Mouse (Mus musculus) MEL (cell line): ENCODE measurements around the gene Echs1.

ENCODE experiments used
- CTCF ChIP-seq, 3 experiments: IDR thresholded peaks in 2 of 3; conservative IDR thresholded peaks in 1 of 3; 2 replicates each; pipeline ENCODE4 v1.5.1; 2011 to 2012; ENCODE audit warnings: low read length in 3 of 3, low read depth in 2 of 3, mild to moderate bottlenecking in 2 of 3, improper control_type of control experiment in 1 of 3, inconsistent platforms in 1 of 3, mixed read lengths in 1 of 3, moderate library complexity in 1 of 3; ENCODE audit not compliant: control insufficient read depth in 1 of 3, insufficient read depth in 1 of 3, poor library complexity in 1 of 3, severe bottlenecking in 1 of 3
- EP300 ChIP-seq, 2 experiments: IDR thresholded peaks; 2 replicates each; pipeline ENCODE4 v1.6.1; 2011; ENCODE audit warnings: improper control_type of control experiment in 2 of 2, low read length in 2 of 2, low read depth in 1 of 2, mild to moderate bottlenecking in 1 of 2
- MAZ ChIP-seq: IDR thresholded peaks from 2 replicates; pipeline ENCODE4 v1.6.1; 2012; ENCODE audit warnings: low read depth, mild to moderate bottlenecking, inconsistent platforms, low read length, improper control_type of control experiment
- NRF1 ChIP-seq: IDR thresholded peaks from 2 replicates; pipeline ENCODE4 v1.6.1; 2014; ENCODE audit warnings: low read depth, mild to moderate bottlenecking, inconsistent platforms, low read length, improper control_type of control experiment, moderate library complexity; ENCODE audit not compliant: poor library complexity, insufficient read depth, severe bottlenecking
- POLR2A ChIP-seq, 2 experiments: IDR thresholded peaks; 2 replicates each; pipeline ENCODE4 v1.6.1; 2011 to 2012; ENCODE audit warnings: low read length in 2 of 2, mild to moderate bottlenecking in 2 of 2, control low read depth in 1 of 2, improper control_type of control experiment in 1 of 2, low read depth in 1 of 2, moderate library complexity in 1 of 2; ENCODE audit not compliant: control insufficient read depth in 1 of 2, insufficient read depth in 1 of 2, poor library complexity in 1 of 2
- USF2 ChIP-seq, 2 experiments: IDR thresholded peaks; 2 replicates each; pipeline ENCODE4 v1.6.1; 2011 to 2012; ENCODE audit warnings: improper control_type of control experiment in 2 of 2, low read length in 2 of 2, borderline replicate concordance in 1 of 2, inconsistent platforms in 1 of 2, low read depth in 1 of 2, mild to moderate bottlenecking in 1 of 2; ENCODE audit not compliant: insufficient read depth in 1 of 2

DNA sequence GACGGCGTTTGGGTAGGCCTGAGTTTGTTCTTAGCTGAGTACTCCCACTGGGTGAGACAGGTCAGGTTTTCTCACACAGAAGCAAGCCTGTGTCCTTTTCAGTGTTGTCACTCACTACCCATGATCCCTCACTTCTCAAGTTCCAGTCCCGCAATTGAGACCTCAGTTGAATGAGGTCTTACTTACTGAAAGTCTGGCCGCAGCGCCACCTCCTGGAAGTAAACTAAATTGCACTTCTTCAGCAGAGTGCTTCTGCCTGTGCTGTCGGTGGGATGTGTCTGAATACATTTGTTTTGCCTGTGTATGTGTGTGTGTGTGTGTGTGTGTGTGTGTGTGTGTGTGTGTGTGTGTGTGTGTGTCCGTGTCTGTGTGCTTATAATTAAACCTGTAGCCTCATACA lies 53.2 kb downstream of the Echs1 start:
- TF ChIP-seq MAZ (no peak), EP300 (IDR thresholded peaks at IDR 0.05; ENCODE audit: low read depth in 1 of 2, low read length in 2 of 2) (no peak), POLR2A (IDR thresholded peaks at IDR 0.05; ENCODE audit: control insufficient read depth in 1 of 2, insufficient read depth in 1 of 2, low read depth in 1 of 2, low read length in 2 of 2, poor library complexity in 1 of 2) (no peak), CTCF (IDR thresholded peaks at IDR 0.05 in 2 of 3, conservative IDR thresholded peaks at IDR 0.05 in 1 of 3; ENCODE audit: control insufficient read depth in 1 of 3, insufficient read depth in 1 of 3, low read depth in 2 of 3, low read length in 3 of 3, poor library complexity in 1 of 3, severe bottlenecking in 1 of 3) (peak; percentile 74 to 92 (median 80)), USF2 (IDR thresholded peaks at IDR 0.05; ENCODE audit: borderline replicate concordance in 1 of 2, insufficient read depth in 1 of 2, low read depth in 1 of 2, low read length in 2 of 2) (no peak), NRF1 (no peak)
